Mouse (Mus musculus): ENCODE measurements around the gene Eif4enif1.
"Not testable (repeated sequence)": the region's sequence is repeated elsewhere in the genome, so short reads cannot be mapped to it uniquely, and the experiment has no call there.

DNA sequence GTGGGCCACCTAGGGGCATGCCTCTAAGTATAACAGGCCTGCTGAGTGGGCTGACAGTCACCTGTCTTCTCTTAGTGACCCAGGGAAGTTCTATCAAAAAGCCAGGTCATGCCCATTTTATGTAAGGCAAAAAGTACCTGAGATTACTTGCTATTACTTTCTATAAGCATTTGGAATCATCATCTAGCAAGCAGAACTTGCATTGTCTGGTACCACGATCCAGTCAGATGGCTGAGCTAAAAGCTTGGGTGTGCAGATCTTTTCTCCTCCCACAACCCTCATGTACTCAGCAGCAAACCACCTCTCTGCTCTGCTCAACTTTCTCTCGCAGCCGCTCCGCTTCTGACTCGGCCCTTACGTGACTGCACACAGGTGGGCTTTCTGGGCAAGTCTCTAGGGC lies 44.2 kb upstream of the Eif4enif1 start:
- not testable (repeated sequence) for TF ChIP-seq EP300 (IDR thresholded peaks at IDR 0.05; ENCODE audit: low read depth in 1 of 2, low read length in 2 of 2); ZNF384 (IDR thresholded peaks at IDR 0.05; ENCODE audit: low read depth, low read length); GABPA (IDR thresholded peaks at IDR 0.05; ENCODE audit: low read depth, low read length); RAD21 (IDR thresholded peaks at IDR 0.05; ENCODE audit: low read depth, low read length); USF1 (IDR thresholded peaks at IDR 0.05; ENCODE audit: low read depth, low read length); CTCF (IDR thresholded peaks at IDR 0.05 in 2 of 3, conservative IDR thresholded peaks at IDR 0.05 in 1 of 3; ENCODE audit: control insufficient read depth in 1 of 3, insufficient read depth in 1 of 3, low read depth in 2 of 3, low read length in 3 of 3, poor library complexity in 1 of 3, severe bottlenecking in 1 of 3); POLR2AphosphoS2 (IDR thresholded peaks at IDR 0.05; ENCODE audit: low read length); POLR2A (IDR thresholded peaks at IDR 0.05; ENCODE audit: control insufficient read depth in 1 of 2, insufficient read depth in 1 of 2, low read depth in 1 of 2, low read length in 2 of 2, poor library complexity in 1 of 2)
